Comparison of ENCODE assay signal across 31 mouse cellular contexts in the genomic region with DNA sequence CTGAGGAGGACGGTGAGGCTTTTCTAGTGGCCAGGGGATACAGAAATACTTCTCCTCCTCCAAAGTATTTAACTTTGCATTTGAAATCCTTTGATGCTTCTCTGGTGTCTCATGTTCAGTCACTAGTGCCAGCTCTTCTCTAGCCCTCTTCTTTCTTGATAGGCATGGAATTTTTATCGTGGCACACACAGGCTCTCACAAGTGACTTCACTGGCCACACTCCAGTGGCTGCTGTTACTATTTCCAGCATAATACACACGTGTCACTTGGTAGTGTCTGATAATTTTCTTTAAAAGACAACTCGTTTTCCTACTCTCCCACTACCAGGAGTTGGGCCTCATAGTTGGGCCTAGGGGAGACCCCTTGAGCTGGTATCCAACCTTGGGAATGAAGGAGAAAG. TPM values are rescaled to one million over a fixed set of nuclear protein-coding genes. Genes with fewer than 3 reads are reported as not detected.
A peak's percentile ranks its signal among the peaks of the same experiment; 100 is the strongest.
DNase-seq lines count a peak whose midpoint lies in the region; ATAC-seq lines count a peak whose summit lies in the region.
"Had no signal": no experiment of that assay in that cellular context is flagged by ENCODE, and none has a peak within 500 bp of the region (broad histone marks: within the 10 kb centered on the region; RNA-seq: fewer than 3 reads in every experiment).

No protein-coding gene starts in this region.

- no peak overlapping the region for H3K9ac ChIP-seq in midbrain, embryonic 11.5 days (ENCODE audit: low read length)
- no peak overlapping the region for H3K9ac ChIP-seq in midbrain, embryonic 15.5 days
- H3K9ac ChIP-seq in heart, embryonic 14.5 days (ENCODE audit: low read length), result no peak overlapping the region
- H3K9ac ChIP-seq: forebrain, embryonic 13.5 days; hindbrain, embryonic 14.5 days; limb, embryonic 13.5 days; lung, embryonic 15.5 days; neural tube, embryonic 12.5 days had no signal

- H3K27ac ChIP-seq in midbrain, embryonic 11.5 days (ENCODE audit: low read depth, low read length), result no peak overlapping the region
- H3K27ac ChIP-seq in midbrain, embryonic 15.5 days, result no peak overlapping the region
- H3K27ac ChIP-seq in heart, embryonic 14.5 days (replicated peaks in 1 of 2; ENCODE audit: control insufficient read depth in 1 of 2, insufficient read depth in 1 of 2, low read depth in 2 of 2, low read length in 2 of 2), result peak overlapping the region; percentile 76 to 79
- H3K27ac ChIP-seq: forebrain, embryonic 13.5 days; hindbrain, embryonic 14.5 days; limb, embryonic 13.5 days; lung, embryonic 15.5 days; midbrain, embryonic 10.5 days; neural tube, embryonic 12.5 days had no signal

- ATAC-seq in midbrain, embryonic 11.5 days (ENCODE audit: low FRiP score), result no peak
- no peak for ATAC-seq in midbrain, embryonic 15.5 days (replicated peaks)
- ATAC-seq in heart, embryonic 14.5 days (ENCODE audit: insufficient number of reproducible peaks, insufficient read depth, low FRiP score, low read depth), result no peak
- ATAC-seq: CD4-positive, CD25-positive, alpha-beta regulatory T cell, adult 4 months; forebrain, embryonic 13.5 days; intestine, postnatal 0 days had no signal

- no peaks in the 10 kb centered on the region for H3K4me1 ChIP-seq in midbrain, embryonic 11.5 days (ENCODE audit: control insufficient read depth, insufficient read depth, low read length)
- H3K4me1 ChIP-seq in midbrain, embryonic 15.5 days, result no peaks in the 10 kb centered on the region
- peaks cover 4 to 16% of the 10 kb centered on the region in 2 experiments; a peak in 3 of 4 replicates for H3K4me1 ChIP-seq in heart, embryonic 14.5 days (ENCODE audit: control insufficient read depth in 2 of 2, insufficient read depth in 2 of 2, low read length in 2 of 2)
- H3K4me1 ChIP-seq: forebrain, embryonic 13.5 days; limb, embryonic 13.5 days; lung, embryonic 15.5 days; midbrain, embryonic 10.5 days; neural tube, embryonic 12.5 days had no signal

- no peak overlapping the region for H3K4me3 ChIP-seq in midbrain, embryonic 11.5 days (ENCODE audit: low read depth, low read length)
- no peak overlapping the region for H3K4me3 ChIP-seq in midbrain, embryonic 15.5 days
- no peak overlapping the region for H3K4me3 ChIP-seq in heart, embryonic 14.5 days (ENCODE audit: control insufficient read depth in 1 of 2, insufficient read depth in 1 of 2, low read depth in 1 of 2, low read length in 2 of 2)
- H3K4me3 ChIP-seq: forebrain, embryonic 13.5 days; limb, embryonic 13.5 days; lung, embryonic 15.5 days; midbrain, embryonic 10.5 days; myocyte; neural tube, embryonic 12.5 days had no signal

- intact Hi-C loops in heart, postnatal 14 days (cut with DNase I), result no loop called here

- 80% methylated on average over 4 of the region's 4 CpGs for WGBS in midbrain, embryonic 11.5 days
- 78% methylated on average over 4 of the region's 4 CpGs for WGBS in midbrain, embryonic 15.5 days
- WGBS in heart, embryonic 14.5 days, result 23% methylated on average over 4 of the region's 4 CpGs

- no peaks in the 10 kb centered on the region for H3K36me3 ChIP-seq in midbrain, embryonic 11.5 days (ENCODE audit: control insufficient read depth, insufficient read depth, low read length)
- H3K36me3 ChIP-seq in midbrain, embryonic 15.5 days (replicated peaks), result no peaks in the 10 kb centered on the region
- H3K36me3 ChIP-seq in heart, embryonic 14.5 days (ENCODE audit: control insufficient read depth, insufficient read depth, low read length), result no peaks in the 10 kb centered on the region
- H3K36me3 ChIP-seq: limb, embryonic 13.5 days; lung, embryonic 15.5 days; midbrain, embryonic 10.5 days; neural tube, embryonic 12.5 days had no signal

- H3K9me3 ChIP-seq in midbrain, embryonic 11.5 days (ENCODE audit: control insufficient read depth, low read length), result no peaks in the 10 kb centered on the region
- no peaks in the 10 kb centered on the region for H3K9me3 ChIP-seq in midbrain, embryonic 15.5 days
- H3K9me3 ChIP-seq in heart, embryonic 14.5 days (ENCODE audit: control insufficient read depth, low read length), result no peaks in the 10 kb centered on the region
- H3K9me3 ChIP-seq: forebrain, embryonic 13.5 days; limb, embryonic 13.5 days; lung, embryonic 15.5 days; midbrain, embryonic 10.5 days; neural tube, embryonic 12.5 days had no signal

- no peaks in the 10 kb centered on the region for H3K27me3 ChIP-seq in midbrain, embryonic 11.5 days (ENCODE audit: control insufficient read depth, insufficient read depth, low read length)
- no peaks in the 10 kb centered on the region for H3K27me3 ChIP-seq in midbrain, embryonic 15.5 days (replicated peaks)
- H3K27me3 ChIP-seq in heart, embryonic 14.5 days (ENCODE audit: control insufficient read depth, insufficient read depth, low read length), result no peaks in the 10 kb centered on the region
- H3K27me3 ChIP-seq: forebrain, embryonic 13.5 days; limb, embryonic 13.5 days; lung, embryonic 15.5 days; neural tube, embryonic 12.5 days had no signal

- DNase-seq in midbrain, embryonic 11.5 days (ENCODE audit: low spot score, missing footprints), result peak; percentile 12
- peak; percentile 27 to 67 for DNase-seq in heart, postnatal 14 days
- DNase-seq in B cell, adult 2 months, result no peak
- no peak for DNase-seq in gastrocnemius, adult 18-20 months (ENCODE audit: low spot score)
- DNase-seq in cerebellum, postnatal 4 days (ENCODE audit: low spot score in 2 of 2), result no peak
- DNase-seq: adrenal gland, postnatal 25 days; cerebellum, adult 18-20 months; cerebellum, postnatal 25 days; gastrocnemius, postnatal 25 days; kidney, postnatal 14 days; right cerebral cortex, postnatal 4 days; thymus, adult 2 months; thymus, postnatal 36 days had no signal

- no peak overlapping the region for H3K4me2 ChIP-seq in midbrain, embryonic 11.5 days
- no peak overlapping the region for H3K4me2 ChIP-seq in midbrain, embryonic 15.5 days
- no peak overlapping the region for H3K4me2 ChIP-seq in heart, embryonic 14.5 days (ENCODE audit: low read length)
- H3K4me2 ChIP-seq: forebrain, embryonic 13.5 days; hindbrain, embryonic 14.5 days; limb, embryonic 13.5 days; liver, embryonic 11.5 days; lung, embryonic 15.5 days; neural tube, embryonic 12.5 days had no signal

RNA-seq across cellular contexts. Expression of a gene that starts 26.7 kb away (rescaled TPM):
- polyA plus RNA-seq in midbrain, embryonic 11.5 days (2014; fragmentation: Nextera tagmentation; extraction: Ambion mirVana), result 0.30 and 0.36 TPM in 2 replicates
- polyA plus RNA-seq in midbrain, embryonic 15.5 days (2015; fragmentation: Nextera tagmentation; extraction: Ambion mirVana), result not detected in 2 replicates
- polyA plus RNA-seq in heart, embryonic 14.5 days (2014; fragmentation: Nextera tagmentation; extraction: Ambion mirVana), result not detected in 2 replicates
- not detected for total RNA-seq in heart, postnatal 14 days (2021)
- total RNA-seq in gastrocnemius, adult 18-20 months (2021), result under 1 TPM in 1 of 2 experiments, not detected in 1; 0.14 TPM
- total RNA-seq: hematopoietic stem cell, adult 5-6 weeks; layer of hippocampus, adult 18-20 months; layer of hippocampus, postnatal 25 days; megakaryocyte progenitor cell, adult 5-6 weeks; midbrain, postnatal 0 days had no signal
- polyA plus RNA-seq: CD4-positive, CD25-positive, alpha-beta regulatory T cell, adult 4 months; forebrain, embryonic 13.5 days; hindbrain, embryonic 14.5 days; liver, embryonic 11.5 days; midbrain, postnatal 0 days; myocyte; neural tube, embryonic 12.5 days; spleen, adult 2 months had no signal

Comparison
In these comparisons a context has a peak if more than half of its experiments do, and no peak if none do; other contexts are left out.
1. DNase-seq: peak in midbrain, embryonic 11.5 days (single experiment) and heart, postnatal 14 days (2 of 2); none in B cell, adult 2 months (0 of 2), gastrocnemius, adult 18-20 months (single experiment) and cerebellum, postnatal 4 days (0 of 2).
2. H3K27ac ChIP-seq: peak in heart, embryonic 14.5 days (2 of 2); none in midbrain, embryonic 11.5 days (single experiment) and midbrain, embryonic 15.5 days (single experiment).